ENCODE assay signal across 8 mouse cellular contexts in genomic region chr11:110337289-110338245, GRCm38 (mm10). TPM values are rescaled to one million over a fixed set of nuclear protein-coding genes. Genes with fewer than 3 reads are reported as not detected.
A peak's percentile ranks its signal among the peaks of the same experiment; 100 is the strongest.
DNase-seq lines count a peak whose midpoint lies in the region; ATAC-seq and TF ChIP-seq lines count a peak whose summit lies in the region.

Gene Abca5, minus strand, starts transcription at chr11:110337716.

- TF ChIP-seq POLR2A in cortical plate, adult 2 months (IDR thresholded peaks at IDR 0.05; ENCODE audit: extremely low read depth, insufficient read depth, low read length) = peak; percentile 77; the same call in 1 of the 2 replicates

- ATAC-seq in hindbrain, postnatal 0 days = peak; percentile 94

- peak; percentile 86 for DNase-seq in adipocyte (ENCODE audit: low spot score)
- peak; percentile 74 to 85 for DNase-seq in gastrocnemius, adult 8-10 months (ENCODE audit: low spot score in 2 of 2)
- peak; percentile 97 for DNase-seq in hindbrain, postnatal 0 days (ENCODE audit: low spot score)
- DNase-seq in left cerebral cortex, adult 18-20 months (ENCODE audit: low spot score in 2 of 2) = peak; percentile 89 to 91
- DNase-seq in right cerebral cortex, adult 18-20 months = peak; percentile 92
- DNase-seq in urinary bladder, adult 2 months (ENCODE audit: low spot score) = peak; percentile 78

- peak within 1 kb of the TSS; percentile 62; the same call in 1 of the 2 replicates for H3K27ac ChIP-seq in cortical plate, adult 2 months (ENCODE audit: insufficient read depth, low read length)
- H3K27ac ChIP-seq in hindbrain, postnatal 0 days = peak within 1 kb of the TSS; percentile 82
- no peak within 1 kb of the TSS for H3K27ac ChIP-seq in macrophage

- under 1% methylated on average over 70 of the region's 95 CpGs for WGBS in hindbrain, postnatal 0 days
- under 1% methylated on average over 89 of the region's 95 CpGs for WGBS in macrophage (ENCODE audit: missing documents)

- H3K4me3 ChIP-seq in cortical plate, adult 2 months (ENCODE audit: insufficient read depth, low read length) = peak within 1 kb of the TSS; percentile 61
- H3K4me3 ChIP-seq in hindbrain, postnatal 0 days (ENCODE audit: low read length) = peak within 1 kb of the TSS; percentile 87
- peak within 1 kb of the TSS; percentile 43 for H3K4me3 ChIP-seq in macrophage (ENCODE audit: inconsistent target)

- H3K9ac ChIP-seq in hindbrain, postnatal 0 days (replicated peaks; ENCODE audit: low read length) = peak within 1 kb of the TSS; percentile 84

- no peak for TF ChIP-seq CTCF in cortical plate, adult 2 months (IDR thresholded peaks at IDR 0.05; ENCODE audit: extremely low read depth, insufficient read depth, low read length)
- TF ChIP-seq CTCF in hindbrain, postnatal 0 days (IDR thresholded peaks at IDR 0.05; ENCODE audit: low read depth) = no peak

- no peaks in the 10 kb centered on the region for H3K79me2 ChIP-seq in macrophage (ENCODE audit: inconsistent target)

- H3K9me3 ChIP-seq in hindbrain, postnatal 0 days (ENCODE audit: low read length) = no peaks in the 10 kb centered on the region

- H3K4me2 ChIP-seq in hindbrain, postnatal 0 days (ENCODE audit: low read depth, low read length) = peak within 1 kb of the TSS; percentile 78

- no peaks in the 10 kb centered on the region for H3K27me3 ChIP-seq in hindbrain, postnatal 0 days (ENCODE audit: insufficient read depth, low read length)

- no peaks in the 10 kb centered on the region for H3K36me3 ChIP-seq in hindbrain, postnatal 0 days (ENCODE audit: insufficient read depth, low read length)
- H3K36me3 ChIP-seq in macrophage (ENCODE audit: inconsistent target) = no peaks in the 10 kb centered on the region

- 0 out of 2 replicates have a peak, but pooled peaks cover 1% of the 10 kb centered on the region for H3K4me1 ChIP-seq in cortical plate, adult 2 months (ENCODE audit: control insufficient read depth, insufficient read depth, low read length)
- 0 out of 2 replicates have a peak, but pooled peaks cover 5% of the 10 kb centered on the region for H3K4me1 ChIP-seq in hindbrain, postnatal 0 days (ENCODE audit: insufficient read depth, low read length)

RNA-seq across cellular contexts. Expression of gene Abca5, which starts in this region (rescaled TPM):
- 12.7 TPM in 2 replicates for polyA plus RNA-seq in cortical plate, adult 2 months (2012; rRNA removed)
- total RNA-seq in gastrocnemius, adult 8-10 months (2022) = 10 to 100 TPM; 11.3 to 16.4 (median 12.1) TPM
- total RNA-seq in hindbrain, postnatal 0 days (2014; rRNA removed) = 25.4 and 26.3 TPM in 2 replicates
- polyA plus RNA-seq in hindbrain, postnatal 0 days (2015; fragmentation: Nextera tagmentation; extraction: Ambion mirVana) = 14.6 and 15.9 TPM in 2 replicates
- 10 to 100 TPM; 48.0 to 55.0 TPM for total RNA-seq in left cerebral cortex, adult 18-20 months (2021)
- 1 to 10 TPM in 20 of 26 experiments, under 1 TPM in 6; 0.49 to 5.1 (median 1.6) TPM for total RNA-seq in macrophage (2018; cell fraction: chromatin; rRNA removed)
- 1 to 10 TPM in 1 of 26 experiments, under 1 TPM in 25; 0.11 to 1.0 (median 0.45) TPM for total RNA-seq in macrophage (2018; cell fraction: cytosol; rRNA removed)
- total RNA-seq in macrophage (2018; cell fraction: nucleus; rRNA removed) = 1 to 10 TPM in 15 of 26 experiments, under 1 TPM in 11; 0.31 to 4.1 (median 1.4) TPM
- polyA plus RNA-seq in macrophage (2018) = 0.30 to 0.63 TPM (median 0.62 TPM) in 3 replicates
- polyA plus RNA-seq in urinary bladder, adult 2 months (2012; rRNA removed) = 4.2 and 4.5 TPM in 2 replicates
